In the genomic region with DNA sequence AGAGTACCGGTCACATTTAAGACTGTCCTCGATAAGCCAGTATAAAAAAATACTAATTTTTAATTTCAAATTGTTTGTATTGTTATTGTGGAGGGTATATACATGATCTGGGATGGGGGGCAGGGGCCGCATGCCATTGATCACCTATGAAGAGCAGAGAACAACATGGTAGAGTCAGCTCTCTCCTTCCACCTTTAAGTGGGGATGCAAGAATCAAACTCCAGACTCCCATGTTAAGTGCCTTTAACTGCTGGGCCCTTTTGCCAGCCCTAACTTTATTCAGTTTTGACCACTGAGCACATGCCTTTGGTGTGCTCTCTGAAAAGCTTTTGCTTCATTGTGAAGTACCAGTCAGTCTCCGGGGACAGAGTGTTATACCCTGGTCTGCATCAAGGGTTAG, we compare ENCODE assay signal across 17 mouse cellular contexts.
"Had no signal": no experiment of that assay in that cellular context is flagged by ENCODE, and none has a peak within 500 bp of the region (broad histone marks: within the 10 kb centered on the region; RNA-seq: fewer than 3 reads in every experiment).

No protein-coding gene starts in this region.

- DNase-seq: kidney, adult 2 months; kidney, postnatal 25 days; layer of hippocampus, adult 9-11 months; liver, embryonic 13.5 days; lung, adult 18-20 months; lung, postnatal 10 days; lung, postnatal 36 days; thymus, adult 18-20 months; thymus, postnatal 36 days had no signal

- H3K27ac ChIP-seq: kidney, postnatal 0 days; layer of hippocampus, adult 2 months; limb, embryonic 13.5 days; liver, embryonic 13.5 days; lung, embryonic 15.5 days had no signal

- H3K36me3 ChIP-seq: limb, embryonic 10.5 days; limb, embryonic 13.5 days; liver, embryonic 13.5 days; lung, embryonic 15.5 days; midbrain, embryonic 12.5 days had no signal

- H3K9me3 ChIP-seq: limb, embryonic 10.5 days; limb, embryonic 13.5 days; liver, embryonic 13.5 days; lung, embryonic 15.5 days; megakaryocyte, embryonic 14.5 days; midbrain, embryonic 12.5 days had no signal

- ATAC-seq: intestine, postnatal 0 days had no signal

- H3K4me2 ChIP-seq: limb, embryonic 13.5 days; liver, embryonic 13.5 days; lung, embryonic 15.5 days; midbrain, embryonic 12.5 days had no signal

- H3K27me3 ChIP-seq: liver, embryonic 13.5 days; lung, embryonic 15.5 days had no signal

- H3K9ac ChIP-seq: limb, embryonic 13.5 days; liver, embryonic 13.5 days; lung, embryonic 15.5 days; midbrain, embryonic 12.5 days had no signal

- H3K4me3 ChIP-seq: layer of hippocampus, adult 2 months; limb, embryonic 10.5 days; limb, embryonic 13.5 days; liver, embryonic 13.5 days; lung, embryonic 15.5 days; megakaryocyte, embryonic 14.5 days; midbrain, embryonic 12.5 days had no signal
